19 mouse cellular contexts compared by ENCODE assay signal in the genomic region with DNA sequence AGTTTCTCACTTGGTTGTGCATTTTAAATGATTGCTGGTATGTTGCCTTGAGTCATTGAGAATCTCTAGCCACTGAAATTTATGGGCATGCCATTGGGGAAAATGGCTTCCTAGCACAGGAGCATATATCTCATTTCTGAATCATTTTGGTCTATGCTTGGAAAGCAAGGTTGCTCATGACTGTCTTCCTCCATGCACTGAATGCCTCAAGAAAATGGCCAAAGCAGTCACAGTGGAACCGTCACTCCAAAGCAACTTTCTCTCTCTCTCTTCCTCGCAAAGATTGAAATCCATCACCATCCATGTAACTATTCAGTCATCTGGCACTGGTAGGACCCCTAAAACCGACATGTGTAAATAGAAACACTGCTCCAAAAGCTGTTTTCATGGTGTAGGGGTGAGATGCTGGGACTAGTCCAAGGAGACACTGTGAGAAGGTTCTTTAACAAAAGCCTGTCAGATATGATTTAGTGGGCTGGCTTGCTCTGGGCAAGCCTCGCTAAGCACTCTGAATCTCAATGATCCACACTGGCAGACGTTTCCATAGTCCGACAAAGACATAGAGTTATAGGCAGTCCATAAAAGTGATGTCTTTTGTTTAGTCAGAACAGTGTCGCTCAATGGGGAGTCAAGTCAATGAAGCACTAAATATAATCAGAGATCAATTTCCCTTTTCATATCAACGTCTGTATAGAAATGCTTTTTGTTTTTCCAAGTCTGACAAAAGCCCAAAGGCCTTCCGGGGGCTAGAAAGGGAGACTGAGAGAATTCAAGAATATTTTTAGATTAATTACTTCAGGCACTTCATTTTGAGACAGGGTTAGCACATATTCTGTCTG.
DNase-seq lines count a peak whose midpoint lies in the region; ATAC-seq and TF ChIP-seq lines count a peak whose summit lies in the region.
"Had no signal": no experiment of that assay in that cellular context is flagged by ENCODE, and none has a peak within 500 bp of the region (broad histone marks: within the 10 kb centered on the region; RNA-seq: fewer than 3 reads in every experiment).

No protein-coding gene starts in this region.

- H3K4me2 ChIP-seq in forebrain, embryonic 13.5 days = no peak overlapping the region
- no peak overlapping the region for H3K4me2 ChIP-seq in forebrain, postnatal 0 days (ENCODE audit: low read depth)
- no peak overlapping the region for H3K4me2 ChIP-seq in neural tube, embryonic 12.5 days (replicated peaks)
- no peak overlapping the region for H3K4me2 ChIP-seq in neural tube, embryonic 15.5 days
- no peak overlapping the region for H3K4me2 ChIP-seq in midbrain, embryonic 13.5 days (replicated peaks)
- no peak overlapping the region for H3K4me2 ChIP-seq in liver, postnatal 0 days (ENCODE audit: low read depth, low read length)
- H3K4me2 ChIP-seq: embryonic facial prominence, embryonic 15.5 days; limb, embryonic 13.5 days; liver, embryonic 15.5 days had no signal

- intact Hi-C loops in gastrocnemius, postnatal 36 days (cut with DNase I) = no loop called here

- TF ChIP-seq POLR2A in thymus, adult 2 months (IDR thresholded peaks at IDR 0.05; ENCODE audit: control insufficient read depth, extremely low read depth, insufficient read depth, low read length, poor library complexity) = no peak

- no peak overlapping the region for H3K27ac ChIP-seq in forebrain, embryonic 13.5 days
- H3K27ac ChIP-seq in forebrain, postnatal 0 days (ENCODE audit: low read depth, low read length) = no peak overlapping the region
- no peak overlapping the region for H3K27ac ChIP-seq in neural tube, embryonic 12.5 days
- H3K27ac ChIP-seq in neural tube, embryonic 15.5 days (replicated peaks) = no peak overlapping the region
- no peak overlapping the region for H3K27ac ChIP-seq in midbrain, embryonic 13.5 days
- H3K27ac ChIP-seq in thymus, adult 2 months (ENCODE audit: control insufficient read depth, insufficient read depth, low read length) = no peak overlapping the region
- no peak overlapping the region for H3K27ac ChIP-seq in liver, postnatal 0 days (ENCODE audit: low read depth)
- H3K27ac ChIP-seq: embryonic facial prominence, embryonic 15.5 days; gastrocnemius, adult 2 months; limb, embryonic 13.5 days; liver, embryonic 15.5 days had no signal

- no peak for DNase-seq in forebrain, postnatal 0 days
- no peak for DNase-seq in thymus, adult 2 months
- no peak for DNase-seq in liver, postnatal 0 days
- DNase-seq in gastrocnemius, postnatal 36 days = no peak
- DNase-seq: adrenal gland, adult 8-10 months; cerebellum, adult 2 months; gastrocnemius, adult 2 months; heart, adult 11 months; kidney, adult 18-20 months; kidney, postnatal 14 days; lung, postnatal 10 days had no signal

- no peaks in the 10 kb centered on the region for H3K36me3 ChIP-seq in forebrain, embryonic 13.5 days (ENCODE audit: poor library complexity, severe bottlenecking)
- no peaks in the 10 kb centered on the region for H3K36me3 ChIP-seq in forebrain, postnatal 0 days (ENCODE audit: insufficient read depth)
- H3K36me3 ChIP-seq in neural tube, embryonic 12.5 days = no peaks in the 10 kb centered on the region
- no peaks in the 10 kb centered on the region for H3K36me3 ChIP-seq in neural tube, embryonic 15.5 days
- no peaks in the 10 kb centered on the region for H3K36me3 ChIP-seq in midbrain, embryonic 13.5 days
- no peaks in the 10 kb centered on the region for H3K36me3 ChIP-seq in thymus, adult 2 months (ENCODE audit: control insufficient read depth, insufficient read depth, low read length)
- H3K36me3 ChIP-seq in liver, postnatal 0 days (replicated peaks; ENCODE audit: insufficient read depth, low read length) = no peaks in the 10 kb centered on the region
- H3K36me3 ChIP-seq: embryonic facial prominence, embryonic 15.5 days; limb, embryonic 13.5 days; liver, embryonic 15.5 days had no signal

- H3K9me3 ChIP-seq in forebrain, embryonic 13.5 days (replicated peaks) = no peaks in the 10 kb centered on the region
- no peaks in the 10 kb centered on the region for H3K9me3 ChIP-seq in forebrain, postnatal 0 days (ENCODE audit: low read length)
- H3K9me3 ChIP-seq in neural tube, embryonic 12.5 days = no peaks in the 10 kb centered on the region
- H3K9me3 ChIP-seq in neural tube, embryonic 15.5 days (replicated peaks) = no peaks in the 10 kb centered on the region
- no peaks in the 10 kb centered on the region for H3K9me3 ChIP-seq in midbrain, embryonic 13.5 days
- no peaks in the 10 kb centered on the region for H3K9me3 ChIP-seq in liver, postnatal 0 days (ENCODE audit: low read length)
- H3K9me3 ChIP-seq: embryonic facial prominence, embryonic 15.5 days; limb, embryonic 13.5 days; liver, embryonic 15.5 days had no signal

- H3K27me3 ChIP-seq in forebrain, embryonic 13.5 days = no peaks in the 10 kb centered on the region
- no peaks in the 10 kb centered on the region for H3K27me3 ChIP-seq in forebrain, postnatal 0 days (ENCODE audit: insufficient read depth, low read length)
- H3K27me3 ChIP-seq in neural tube, embryonic 12.5 days (replicated peaks) = no peaks in the 10 kb centered on the region
- no peaks in the 10 kb centered on the region for H3K27me3 ChIP-seq in neural tube, embryonic 15.5 days (replicated peaks)
- H3K27me3 ChIP-seq in midbrain, embryonic 13.5 days = no peaks in the 10 kb centered on the region
- no peaks in the 10 kb centered on the region for H3K27me3 ChIP-seq in thymus, adult 2 months (ENCODE audit: control insufficient read depth, insufficient read depth, low read length)
- no peaks in the 10 kb centered on the region for H3K27me3 ChIP-seq in liver, postnatal 0 days (ENCODE audit: insufficient read depth, low read length)
- H3K27me3 ChIP-seq: CH12.LX; liver, embryonic 15.5 days had no signal

- no peak for TF ChIP-seq CTCF in forebrain, postnatal 0 days (IDR thresholded peaks at IDR 0.05; ENCODE audit: low read depth)
- no peak for TF ChIP-seq CTCF in thymus, adult 2 months (IDR thresholded peaks at IDR 0.05; ENCODE audit: borderline replicate concordance, control insufficient read depth, extremely low read depth, insufficient read depth, low read length, poor library complexity)
- no peak for TF ChIP-seq CTCF in liver, postnatal 0 days (IDR thresholded peaks at IDR 0.05; ENCODE audit: low read depth)

- ATAC-seq in forebrain, embryonic 13.5 days = peak; percentile 38; the same call in 1 of the 2 replicates
- ATAC-seq in forebrain, postnatal 0 days = no peak
- ATAC-seq in neural tube, embryonic 12.5 days (ENCODE audit: low FRiP score, low read depth) = peak; percentile 88
- ATAC-seq in neural tube, embryonic 15.5 days (ENCODE audit: low FRiP score) = no peak; the same call in 1 of the 2 replicates
- ATAC-seq in midbrain, embryonic 13.5 days = 0 out of 2 replicates have a peak, but pooled peaks have one; percentile 24
- ATAC-seq in liver, postnatal 0 days = no peak

- H3K4me3 ChIP-seq in forebrain, embryonic 13.5 days = no peak overlapping the region
- no peak overlapping the region for H3K4me3 ChIP-seq in forebrain, postnatal 0 days (ENCODE audit: low read depth, low read length)
- no peak overlapping the region for H3K4me3 ChIP-seq in neural tube, embryonic 12.5 days
- no peak overlapping the region for H3K4me3 ChIP-seq in neural tube, embryonic 15.5 days (replicated peaks)
- no peak overlapping the region for H3K4me3 ChIP-seq in midbrain, embryonic 13.5 days (replicated peaks)
- no peak overlapping the region for H3K4me3 ChIP-seq in thymus, adult 2 months (ENCODE audit: control insufficient read depth, insufficient read depth, low read length)
- no peak overlapping the region for H3K4me3 ChIP-seq in liver, postnatal 0 days (ENCODE audit: low read depth, low read length)
- H3K4me3 ChIP-seq: embryonic facial prominence, embryonic 15.5 days; gastrocnemius, adult 2 months; limb, embryonic 13.5 days; liver, embryonic 15.5 days had no signal

- WGBS in forebrain, embryonic 13.5 days = 35% methylated on average over 9 of the region's 9 CpGs
- WGBS in forebrain, postnatal 0 days = 24% methylated on average over 9 of the region's 9 CpGs
- 18% methylated on average over 9 of the region's 9 CpGs for WGBS in neural tube, embryonic 12.5 days
- 12% methylated on average over 9 of the region's 9 CpGs for WGBS in neural tube, embryonic 15.5 days
- 37% methylated on average over 9 of the region's 9 CpGs for WGBS in midbrain, embryonic 13.5 days
- WGBS in thymus, adult 2 months = 86% methylated on average over 9 of the region's 9 CpGs
- 69% methylated on average over 9 of the region's 9 CpGs for WGBS in liver, postnatal 0 days (ENCODE audit: insufficient replicate concordance)

- H3K9ac ChIP-seq in forebrain, embryonic 13.5 days = no peak overlapping the region
- H3K9ac ChIP-seq in forebrain, postnatal 0 days = no peak overlapping the region
- H3K9ac ChIP-seq in neural tube, embryonic 12.5 days = no peak overlapping the region
- H3K9ac ChIP-seq in neural tube, embryonic 15.5 days (replicated peaks) = no peak overlapping the region
- no peak overlapping the region for H3K9ac ChIP-seq in midbrain, embryonic 13.5 days (replicated peaks)
- no peak overlapping the region for H3K9ac ChIP-seq in liver, postnatal 0 days (replicated peaks)
- H3K9ac ChIP-seq: embryonic facial prominence, embryonic 15.5 days; limb, embryonic 13.5 days; liver, embryonic 15.5 days had no signal

- no peak for TF ChIP-seq EP300 in liver, postnatal 0 days (IDR thresholded peaks at IDR 0.05; ENCODE audit: low read depth)

- peaks cover 16% of the 10 kb centered on the region; the same call in 1 of the 2 replicates for H3K4me1 ChIP-seq in forebrain, embryonic 13.5 days
- no peaks in the 10 kb centered on the region for H3K4me1 ChIP-seq in forebrain, postnatal 0 days (ENCODE audit: insufficient read depth)
- H3K4me1 ChIP-seq in neural tube, embryonic 12.5 days = peaks cover 12% of the 10 kb centered on the region
- no peaks in the 10 kb centered on the region for H3K4me1 ChIP-seq in neural tube, embryonic 15.5 days
- 0 out of 2 replicates have a peak, but pooled peaks cover 5% of the 10 kb centered on the region for H3K4me1 ChIP-seq in midbrain, embryonic 13.5 days (replicated peaks)
- no peaks in the 10 kb centered on the region for H3K4me1 ChIP-seq in thymus, adult 2 months (replicated peaks; ENCODE audit: control insufficient read depth, insufficient read depth, low read length)
- no peaks in the 10 kb centered on the region for H3K4me1 ChIP-seq in liver, postnatal 0 days (ENCODE audit: insufficient read depth)
- H3K4me1 ChIP-seq: liver, embryonic 15.5 days had no signal

Comparison
In these comparisons a context has a peak if more than half of its experiments do, and no peak if none do; other contexts are left out.
1. ATAC-seq: peak in forebrain, embryonic 13.5 days (single experiment), neural tube, embryonic 12.5 days (single experiment) and midbrain, embryonic 13.5 days (single experiment); none in forebrain, postnatal 0 days (single experiment), neural tube, embryonic 15.5 days (single experiment) and liver, postnatal 0 days (single experiment).